Mouse (Mus musculus) CH12.LX (cell line): Measurements from ENCODE around the gene Slc35d2. TPM values are rescaled to one million over a fixed set of nuclear protein-coding genes. Genes with fewer than 3 reads are reported as not detected.

Source experiments
- DNase-seq: peaks from one replicate; pipeline ENCODE4 v3.0.0-alpha.2; 2013; ENCODE audit errors: extremely low read depth
- H3K27ac ChIP-seq: 2 replicates; pipeline ENCODE4 v1.5.1; 2012; ENCODE audit warnings: low read depth, mild to moderate bottlenecking, control low read depth, moderate library complexity; ENCODE audit not compliant: insufficient read depth
- H3K27me3 ChIP-seq: replicated peaks from 2 replicates; pipeline ENCODE3; 2012; ENCODE audit warnings: inconsistent platforms
- H3K36me3 ChIP-seq, 2 experiments: replicated peaks in 1 of 2; 2 replicates each; pipeline versions ENCODE3 to v1.6.1; 2012; ENCODE audit warnings: inconsistent platforms in 1 of 2, low read length in 1 of 2, mild to moderate bottlenecking in 1 of 2, mixed read lengths in 1 of 2, moderate library complexity in 1 of 2; ENCODE audit not compliant: control insufficient read depth in 1 of 2, insufficient read depth in 1 of 2
- H3K4me1 ChIP-seq, 2 experiments: 2 replicates each; pipeline ENCODE4 v1.6.1; 2012; ENCODE audit warnings: inconsistent platforms in 1 of 2, moderate library complexity in 1 of 2; ENCODE audit not compliant: insufficient read depth in 2 of 2, control insufficient read depth in 1 of 2
- H3K4me2 ChIP-seq: 2 replicates; pipeline ENCODE4 v1.6.1; 2012; ENCODE audit warnings: low read depth, mild to moderate bottlenecking, control low read depth; ENCODE audit not compliant: poor library complexity, insufficient read depth, severe bottlenecking
- H3K4me3 ChIP-seq, 3 experiments: fragments of 150-350 bp in 1 of 3; sonication (generic) in 1 of 3; replicated peaks in 1 of 3; 2 replicates each; pipeline versions ENCODE3 to v1.5.1; 2011 to 2012; ENCODE audit warnings: low read depth in 2 of 3, low read length in 2 of 3, mild to moderate bottlenecking in 2 of 3, moderate library complexity in 2 of 3, control low read depth in 1 of 3, improper control_type of control experiment in 1 of 3, inconsistent platforms in 1 of 3, mixed read lengths in 1 of 3; ENCODE audit not compliant: poor library complexity in 1 of 3
- H3K79me2 ChIP-seq: replicated peaks from 2 replicates; pipeline ENCODE4 v1.6.1; 2012; ENCODE audit warnings: mild to moderate bottlenecking, moderate library complexity; ENCODE audit not compliant: control insufficient read depth, poor library complexity, insufficient read depth, severe bottlenecking; ENCODE audit errors: extremely low read depth
- H3K9ac ChIP-seq: 2 replicates; pipeline ENCODE4 v1.6.1; 2012; ENCODE audit warnings: low read depth, mild to moderate bottlenecking, control low read depth, moderate library complexity; ENCODE audit not compliant: insufficient read depth
- H3K9me3 ChIP-seq: replicated peaks from 2 replicates; pipeline ENCODE3; 2012; ENCODE audit warnings: low read length, inconsistent platforms, mixed read lengths
- CHD2 ChIP-seq: IDR thresholded peaks from 2 replicates; pipeline ENCODE4 v1.6.1; 2011; ENCODE audit warnings: low read length, improper control_type of control experiment
- E2F4 ChIP-seq: IDR thresholded peaks from 2 replicates; pipeline ENCODE4 v1.6.1; 2011; ENCODE audit warnings: low read depth, low read length, improper control_type of control experiment; ENCODE audit not compliant: insufficient replicate concordance
- ETS1 ChIP-seq: conservative IDR thresholded peaks from 2 replicates; pipeline ENCODE4 v1.6.1; 2012; ENCODE audit warnings: low read depth, mild to moderate bottlenecking, inconsistent platforms, low read length, improper control_type of control experiment, moderate library complexity
- GABPA ChIP-seq: IDR thresholded peaks from 2 replicates; pipeline ENCODE4 v1.6.1; 2012; ENCODE audit warnings: low read depth, low read length, improper control_type of control experiment, inconsistent platforms; ENCODE audit not compliant: insufficient replicate concordance
- IRF4 ChIP-seq: IDR thresholded peaks from 2 replicates; pipeline ENCODE4 v1.6.1; 2014; ENCODE audit warnings: low read depth, mild to moderate bottlenecking, inconsistent platforms, low read length, improper control_type of control experiment
- JUN ChIP-seq: IDR thresholded peaks from 2 replicates; pipeline ENCODE4 v1.6.1; 2011; ENCODE audit warnings: low read depth, mild to moderate bottlenecking, low read length, improper control_type of control experiment, moderate library complexity; ENCODE audit not compliant: insufficient read depth
- NELFE ChIP-seq: IDR thresholded peaks from 2 replicates; pipeline ENCODE4 v1.6.1; 2011; ENCODE audit warnings: low read depth, low read length, improper control_type of control experiment
- POLR2A ChIP-seq: IDR thresholded peaks from 2 replicates; pipeline ENCODE4 v1.6.1; 2011; ENCODE audit warnings: low read depth, mild to moderate bottlenecking, improper control_type of control experiment, low read length
- RAD21 ChIP-seq: IDR thresholded peaks from 2 replicates; pipeline ENCODE4 v1.6.1; 2011; ENCODE audit warnings: low read depth, mild to moderate bottlenecking, low read length, improper control_type of control experiment, moderate library complexity
- RCOR1 ChIP-seq: conservative IDR thresholded peaks from 2 replicates; pipeline ENCODE4 v1.6.1; 2012; ENCODE audit warnings: low read depth, mild to moderate bottlenecking, inconsistent platforms, low read length, improper control_type of control experiment
- SMC3 ChIP-seq: IDR thresholded peaks from 2 replicates; pipeline ENCODE4 v1.6.1; 2011; ENCODE audit warnings: low read depth, low read length, improper control_type of control experiment
- TCF12 ChIP-seq: IDR thresholded peaks from 2 replicates; pipeline ENCODE4 v1.6.1; 2014; ENCODE audit warnings: low read depth, mild to moderate bottlenecking, inconsistent platforms, low read length, improper control_type of control experiment
- USF1 ChIP-seq: IDR thresholded peaks from 2 replicates; pipeline ENCODE4 v1.6.1; 2014; ENCODE audit warnings: low read depth, mild to moderate bottlenecking, inconsistent platforms, low read length, improper control_type of control experiment
- ZC3H11A ChIP-seq: IDR thresholded peaks from 2 replicates; pipeline ENCODE4 v1.6.1; 2012; ENCODE audit warnings: low read depth, mild to moderate bottlenecking, inconsistent platforms, low read length, improper control_type of control experiment
- dilution Hi-C: fragments of 300-500 bp; cut with MboI; formaldehyde crosslinking; loops from 2 replicates; pipeline ENCODE4 v1.14.3; 2020; ENCODE audit warnings: low sequenced_read_pairs; ENCODE audit not compliant: extremely low pct_unique_long_range_greater_than_20kb, extremely low pct_ligation_motif_present
- in situ Hi-C: fragments of 300-500 bp; cut with MboI; formaldehyde crosslinking; loops from 3 replicates; pipeline ENCODE4 v1.14.3; 2019; ENCODE audit warnings: low sequenced_read_pairs, low pct_ligation_motif_present, low pct_unique_long_range_greater_than_20kb, mixed read lengths
- polyA plus RNA-seq: library from polyadenylated mRNA; unstranded; fragments of >175 nt; gene quantifications from 2 replicates; pipeline ENCODE4 v1.2.1, GENCODE M21; 2012; ENCODE audit warnings: low read depth; ENCODE audit not compliant: insufficient read length
- total RNA-seq, 2 experiments: library from RNA; depleted of rRNA; stranded (reverse); fragments of 300-350 nt in 1 of 2; fragments of >200 nt in 1 of 2; gene quantifications; 2 replicates each; pipeline ENCODE4 v1.2.3; 2012 to 2014

The Slc35d2 gene
- total and polyA plus RNA-seq, 3 experiments: 10.3 to 19.4 (median 17.2) TPM

GRCm38 (mm10) chr13:64108381-64108850 lies 20.8 kb downstream of the Slc35d2 start:
- dilution Hi-C loops (no loop called here), in situ Hi-C loops (no loop called here)
- Histone ChIP-seq H3K36me3 (peaks cover 10 to 54% of the 10 kb centered on the region in 2 experiments), H3K27me3 (no peaks in the 10 kb centered on the region), H3K4me2 (no peak overlapping the region), H3K9ac (no peak overlapping the region), H3K4me1 (0 out of 4 replicates have a peak, but pooled peaks cover 0 to 2% of the 10 kb centered on the region in 2 experiments), H3K79me2 (no peaks in the 10 kb centered on the region), H3K27ac (no peak overlapping the region), H3K4me3 (no peak overlapping the region), H3K9me3 (no peaks in the 10 kb centered on the region)
- TF ChIP-seq SMC3: no peak
- no peak for TF ChIP-seq USF1
- TF ChIP-seq JUN: no peak
- no peak for TF ChIP-seq ETS1
- no peak for TF ChIP-seq POLR2A
- TF ChIP-seq RAD21: no peak
- TF ChIP-seq IRF4: no peak
- no peak for TF ChIP-seq ZC3H11A
- no peak for DNase-seq

- Histone ChIP-seq H3K27me3 (no peaks in the 10 kb centered on the region), H3K36me3 (peaks cover 10 to 53% of the 10 kb centered on the region in 2 experiments), H3K9me3 (no peaks in the 10 kb centered on the region), H3K27ac (no peak overlapping the region), H3K4me1 (0 out of 4 replicates have a peak, but pooled peaks cover 0 to 2% of the 10 kb centered on the region in 2 experiments), H3K4me2 (no peak overlapping the region), H3K79me2 (no peaks in the 10 kb centered on the region), H3K9ac (no peak overlapping the region), H3K4me3 (no peak overlapping the region)
- TF ChIP-seq USF1: no peak
- no peak for DNase-seq
- in situ Hi-C loops: no loop called here
- dilution Hi-C loops: no loop called here
Observed at GRCm38 (mm10) chr13:64107535-64107934, 21.6 kb downstream of the Slc35d2 start.

- no peak for DNase-seq
- peaks cover 10 to 56% of the 10 kb centered on the region in 2 experiments for H3K36me3 ChIP-seq
- dilution Hi-C loops (no loop called here), in situ Hi-C loops (no loop called here)
- no peaks in the 10 kb centered on the region for H3K79me2 ChIP-seq
- H3K4me1 ChIP-seq: 0 out of 4 replicates have a peak, but pooled peaks cover 0 to 2% of the 10 kb centered on the region in 2 experiments
- no peaks in the 10 kb centered on the region for H3K9me3 ChIP-seq
- no peak overlapping the region for H3K4me3 ChIP-seq
- H3K9ac ChIP-seq: no peak overlapping the region
- no peak overlapping the region for H3K27ac ChIP-seq
- no peak overlapping the region for H3K4me2 ChIP-seq
- H3K27me3 ChIP-seq: no peaks in the 10 kb centered on the region
- no peak for TF ChIP-seq RCOR1
- TF ChIP-seq E2F4: no peak
- no peak for TF ChIP-seq TCF12
- TF ChIP-seq RAD21: no peak
- no peak for TF ChIP-seq GABPA
- TF ChIP-seq CHD2: no peak
- no peak for TF ChIP-seq NELFE
- TF ChIP-seq, all 38 proteins: peak for 0
Observed at GRCm38 (mm10) chr13:64107105-64107504, 22.1 kb downstream of the Slc35d2 start.
